Mouse (Mus musculus): Measurements from ENCODE around the gene Gpn3.

DNA sequence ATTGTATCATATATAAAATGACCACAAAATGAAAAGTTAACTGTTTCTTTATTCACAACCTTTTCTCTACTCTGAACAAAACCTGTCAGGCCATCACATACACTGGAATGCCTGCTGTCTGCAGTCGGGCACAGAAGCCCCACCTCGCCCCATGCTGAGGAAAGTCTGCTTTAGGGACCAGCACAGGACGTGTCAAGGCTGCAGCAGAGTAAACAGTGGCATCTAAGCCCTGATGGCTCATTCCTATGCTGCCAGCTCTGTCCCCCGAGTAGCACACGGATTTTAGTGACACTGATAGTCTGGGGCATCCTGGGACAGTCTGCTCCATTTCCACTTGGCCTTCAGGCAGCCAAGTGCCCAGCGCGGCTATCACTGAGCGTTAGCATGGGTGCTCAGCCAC, 46.2 kb upstream of the Gpn3 start:
- TF ChIP-seq CTCF (IDR thresholded peaks at IDR 0.05; ENCODE audit: insufficient read depth, low read depth, low read length): no peak
- TF ChIP-seq POLR2A (IDR thresholded peaks at IDR 0.05; ENCODE audit: insufficient read depth, low read depth, low read length): no peak
